Mouse (Mus musculus) cerebellum, adult 11 months (tissue): ENCODE measurements around the gene Actr8.
A peak's percentile ranks its signal among the peaks of the same experiment; 100 is the strongest.

ENCODE experiments used
- DNase-seq: peaks from one replicate; pipeline ENCODE4 v3.0.0; 2022

Actr8 gene

GRCm38 (mm10) chr14:29996000-29996751 is 18.0 kb downstream of the Actr8 start:
- no peak for DNase-seq

GRCm38 (mm10) chr14:29997345-29997744 is 19.2 kb downstream of the Actr8 start:
- no peak for DNase-seq

GRCm38 (mm10) chr14:29998747-29999474 is 20.8 kb downstream of the Actr8 start:
- DNase-seq = no peak

- DNase-seq = no peak
Measured at GRCm38 (mm10) chr14:29999475-29999811, 21.3 kb downstream of the Actr8 start.

GRCm38 (mm10) chr14:30008733-30009575 is 30.8 kb downstream of the Actr8 start, which contains the start of the genes Il17rb and Chdh:
Gene Il17rb, minus strand, starts transcription at chr14:30008896.
Gene Chdh, plus strand, starts transcription at chr14:30009023.
- DNase-seq = peak; percentile 27

GRCm38 (mm10) chr14:30009864-30010560 is 31.9 kb downstream of the Actr8 start:
- no peak for DNase-seq

GRCm38 (mm10) chr14:30011886-30012560 is 33.9 kb downstream of the Actr8 start:
- no peak for DNase-seq

GRCm38 (mm10) chr14:30014487-30014886 is 36.4 kb downstream of the Actr8 start:
- DNase-seq = no peak

GRCm38 (mm10) chr14:30015008-30015407 is 36.9 kb downstream of the Actr8 start:
- no peak for DNase-seq

GRCm38 (mm10) chr14:30016666-30017065 is 38.5 kb downstream of the Actr8 start:
- no peak for DNase-seq

- no peak for DNase-seq
Measured at GRCm38 (mm10) chr14:30017794-30018462, 39.8 kb downstream of the Actr8 start.

- no peak for DNase-seq
Measured at GRCm38 (mm10) chr14:30018463-30018801, 40.3 kb downstream of the Actr8 start.

- DNase-seq = no peak
Measured at GRCm38 (mm10) chr14:30018846-30019245, 40.7 kb downstream of the Actr8 start.

- DNase-seq = no peak
Measured at GRCm38 (mm10) chr14:30019375-30019774, 41.2 kb downstream of the Actr8 start.

GRCm38 (mm10) chr14:30019792-30020575 is 41.8 kb downstream of the Actr8 start:
- DNase-seq = no peak

GRCm38 (mm10) chr14:30022471-30022870 is 44.3 kb downstream of the Actr8 start:
- DNase-seq = no peak

GRCm38 (mm10) chr14:30024387-30024786 is 46.2 kb downstream of the Actr8 start:
- DNase-seq = no peak

- no peak for DNase-seq
Measured at GRCm38 (mm10) chr14:30027378-30027777, 49.2 kb downstream of the Actr8 start.

- DNase-seq = no peak
Measured at GRCm38 (mm10) chr14:30033405-30033804, 55.3 kb downstream of the Actr8 start.

- no peak for DNase-seq
Measured at GRCm38 (mm10) chr14:30038431-30038830, 60.3 kb downstream of the Actr8 start.

GRCm38 (mm10) chr14:30039413-30039812 is 61.3 kb downstream of the Actr8 start:
- no peak for DNase-seq
